Mouse (Mus musculus): ENCODE data around the gene Irf7.

Irf7 gene

GRCm38 (mm10) chr7:141219558-141220099 lies 46.7 kb downstream of the Irf7 start:
- no peak for DNase-seq (ENCODE audit: low spot score)

- DNase-seq (ENCODE audit: low spot score) = no peak
Observed at GRCm38 (mm10) chr7:141218557-141219133, 47.6 kb downstream of the Irf7 start.

DNA sequence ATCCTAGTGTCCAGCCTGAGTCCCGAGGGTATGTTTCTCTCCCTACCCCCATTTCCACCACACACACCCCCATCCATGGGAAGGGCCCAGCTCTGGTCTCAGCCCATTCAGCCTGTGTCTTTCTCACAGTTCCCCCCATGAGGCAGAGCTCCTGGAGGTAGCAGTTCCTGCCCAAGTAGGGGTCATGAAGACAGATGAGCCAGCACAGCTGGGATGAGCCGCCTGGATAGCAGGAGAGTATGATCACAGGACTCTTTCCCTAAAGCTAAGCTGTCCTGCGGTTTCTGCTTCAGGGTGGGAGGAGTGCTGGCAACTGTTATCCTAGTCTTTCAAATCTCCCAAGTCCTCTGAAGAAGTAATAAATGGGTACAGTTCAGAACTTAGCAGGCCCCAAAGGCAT lies 48.1 kb downstream of the Irf7 start:
- DNase-seq (ENCODE audit: low spot score) = no peak

DNA sequence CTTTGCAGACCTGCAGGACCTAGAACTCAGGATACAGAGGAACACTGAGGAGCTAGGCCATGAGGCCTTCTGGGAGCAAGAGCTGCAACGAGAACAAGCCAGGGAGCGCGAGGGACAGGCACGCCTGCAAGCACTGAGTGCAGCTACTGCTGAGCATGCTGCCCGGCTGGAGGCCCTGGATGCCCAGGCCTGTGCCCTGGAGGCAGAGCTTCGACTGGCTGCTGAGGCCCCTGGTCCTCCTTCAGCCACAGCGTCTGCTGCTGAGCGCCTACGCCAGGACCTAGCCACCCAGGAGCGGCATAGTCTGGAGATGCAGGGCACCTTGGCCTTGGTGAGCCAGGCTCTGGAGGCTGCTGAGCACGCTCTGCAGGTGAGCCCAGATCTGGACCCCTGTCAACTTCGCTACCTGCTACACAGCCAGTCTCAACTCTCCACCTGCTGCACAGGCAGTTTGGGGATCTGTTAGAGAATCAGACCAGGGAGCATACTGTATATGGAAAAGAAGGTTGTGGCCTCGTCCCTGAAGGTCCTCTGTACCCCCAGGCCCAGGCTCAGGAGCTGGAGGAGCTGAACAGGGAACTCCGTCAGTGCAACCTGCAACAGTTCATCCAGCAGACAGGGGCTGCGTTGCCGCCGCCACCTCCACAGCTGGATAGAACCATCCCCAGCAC lies 48.8 kb downstream of the Irf7 start:
- no peak for DNase-seq (ENCODE audit: low spot score)

GRCm38 (mm10) chr7:141216894-141217293 lies 49.4 kb downstream of the Irf7 start:
- no peak for DNase-seq (ENCODE audit: low spot score)

DNA sequence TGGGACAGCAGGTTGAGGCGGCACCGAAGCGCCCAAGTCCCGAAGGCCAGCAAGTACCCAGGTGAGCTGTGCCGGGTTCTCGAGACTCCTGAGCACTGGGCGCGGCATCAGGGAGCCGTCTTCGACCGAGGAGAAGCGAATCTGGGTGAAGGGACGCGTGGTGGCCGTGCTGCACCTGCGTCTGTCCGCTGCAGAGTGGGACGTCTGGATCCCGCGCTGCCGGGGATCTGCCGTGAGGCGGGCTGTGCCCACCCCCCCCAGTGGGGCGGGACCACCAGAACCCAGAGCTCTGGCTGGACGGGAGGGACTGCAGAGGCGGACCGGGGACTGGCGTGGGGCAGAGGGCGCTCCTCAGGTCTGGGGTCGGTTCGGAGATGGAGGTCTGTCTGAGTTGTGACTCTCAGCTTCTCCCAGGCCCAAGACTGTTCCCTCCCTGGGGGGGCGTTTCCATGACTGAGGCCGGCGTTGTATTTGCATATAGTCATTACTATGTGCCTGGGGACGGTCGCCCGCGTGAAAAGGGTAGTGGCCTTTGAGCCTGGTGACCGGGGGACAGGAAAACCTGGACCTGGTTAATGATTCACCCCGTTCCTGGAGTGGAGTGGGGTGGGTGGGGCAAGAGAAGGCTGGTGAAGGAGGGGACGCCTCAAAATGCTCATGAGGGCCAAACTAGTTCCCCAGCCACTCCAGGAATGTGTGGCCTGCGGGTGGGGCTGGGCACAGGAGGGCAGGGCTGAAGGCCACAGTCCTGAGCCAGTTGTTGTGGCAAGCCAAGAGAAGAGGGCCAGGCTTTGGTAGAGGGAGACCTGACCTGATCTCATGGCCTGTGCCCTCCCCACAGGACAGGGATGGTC lies 50.2 kb downstream of the Irf7 start:
- no peak for DNase-seq (ENCODE audit: low spot score)

GRCm38 (mm10) chr7:141215101-141215879 lies 51.0 kb downstream of the Irf7 start, which contains the start of gene Rassf7:
TSS of gene Rassf7 (plus strand) at chr7:141215860.
- DNase-seq (ENCODE audit: low spot score) = peak; percentile 71

DNA sequence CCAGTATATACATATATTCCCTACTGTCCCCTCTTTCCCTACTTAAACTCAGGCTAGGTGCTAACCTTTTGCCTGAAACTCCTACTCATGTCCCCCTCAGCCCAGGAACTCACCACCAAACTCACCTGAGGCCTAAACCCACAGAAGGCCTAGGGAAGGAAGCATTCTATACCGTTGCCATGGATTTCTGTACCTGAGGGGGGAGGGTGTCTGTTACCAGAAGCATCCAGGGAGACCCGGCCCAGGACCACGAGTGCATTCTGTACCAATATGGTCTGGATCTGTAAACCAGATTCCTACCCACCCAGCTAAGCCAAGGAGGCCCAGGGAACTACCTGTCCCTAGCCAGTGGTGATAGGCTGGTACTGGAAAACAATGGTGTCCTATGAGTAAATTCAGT lies 52.0 kb downstream of the Irf7 start:
- no peak for DNase-seq (ENCODE audit: low spot score)

DNA sequence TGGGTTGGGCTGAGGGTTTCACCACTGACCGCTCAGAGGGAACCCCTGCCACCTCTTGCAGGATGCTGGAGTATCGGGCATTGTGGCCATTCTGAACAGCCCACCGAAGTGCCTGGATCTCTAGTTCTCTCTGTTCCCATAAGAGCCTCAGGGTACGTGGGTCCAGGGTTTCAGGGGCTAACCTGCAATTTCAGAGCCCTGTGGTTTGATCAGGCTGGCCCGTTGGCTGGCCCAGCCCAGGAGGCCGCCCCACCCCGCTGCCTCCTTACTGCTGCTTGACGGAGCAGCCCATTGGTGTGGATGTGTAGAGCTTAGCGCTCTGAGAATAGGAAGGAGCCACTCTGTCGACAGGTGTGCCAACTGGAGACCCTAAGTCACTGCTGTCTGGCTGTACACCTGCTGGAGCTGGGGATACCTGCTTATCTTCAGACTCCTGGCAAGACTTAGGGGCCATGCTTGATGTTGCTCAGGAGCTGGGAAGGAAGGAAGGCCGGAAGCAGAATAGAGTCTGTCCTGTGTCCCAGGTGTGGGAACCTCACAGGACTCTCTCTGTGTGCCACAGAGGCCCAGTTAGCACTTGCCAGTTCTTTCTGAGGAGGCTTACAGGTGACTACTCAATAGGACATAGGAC lies 52.6 kb downstream of the Irf7 start, which contains the start of gene Lmntd2:
Lmntd2 (minus strand) TSS at position 476 of the 631 bp plus-strand sequence.
- no peak for DNase-seq (ENCODE audit: low spot score)

DNA sequence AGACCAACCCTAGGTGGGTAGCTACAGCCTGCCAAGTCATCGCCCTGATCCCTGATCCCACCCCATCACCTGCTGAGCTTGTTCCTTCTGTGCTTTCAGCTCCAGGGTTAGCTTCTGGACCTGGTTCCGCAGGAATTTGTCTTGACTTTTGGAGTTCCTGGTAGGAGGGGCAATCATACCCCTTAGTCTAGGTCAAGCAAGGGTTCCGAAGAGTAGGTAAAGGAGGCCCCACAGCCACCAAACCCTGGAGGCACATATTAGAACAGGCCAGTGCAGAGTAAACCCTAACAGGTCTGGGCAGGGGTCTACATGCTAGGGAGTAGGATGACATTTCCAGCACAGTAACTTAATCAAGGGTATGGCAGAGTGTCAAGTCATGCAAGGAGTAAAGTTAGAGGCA lies 53.1 kb downstream of the Irf7 start:
- DNase-seq (ENCODE audit: low spot score) = no peak
